Mouse (Mus musculus): ENCODE results near the gene Ear10.
"Not testable (repeated sequence)": the region's sequence is repeated elsewhere in the genome, so short reads cannot be mapped to it uniquely, and the experiment has no call there.

Gene Ear10
- long read RNA-seq, experiment 1 = 0 reads
- long read RNA-seq, experiment 2 = 0 reads

GRCm38 (mm10) chr14:43923459-43923858, at the start of gene Ear10:
Gene Ear10, minus strand, starts transcription at chr14:43923559.
- intact Hi-C loops (cut with DNase I) = loop anchor here (10.0 kb wide), 1 partner anchor 61 kb away; no protein-coding TSS in a partner anchor

- intact Hi-C loops (cut with DNase I) = not testable (repeated sequence)
Measured at GRCm38 (mm10) chr14:43956769-43957168, 33.4 kb upstream of the Ear10 start, which contains the start of gene Ang5. Gene Ang5, plus strand, starts transcription at chr14:43957069.

- intact Hi-C loops (cut with DNase I) = not testable (repeated sequence)
Measured at GRCm38 (mm10) chr14:43955074-43955473, 31.7 kb upstream of the Ear10 start.

GRCm38 (mm10) chr14:43953382-43953781, 30.0 kb upstream of the Ear10 start:
- intact Hi-C loops (cut with DNase I) = not testable (repeated sequence)

- intact Hi-C loops (cut with DNase I) = not testable (repeated sequence)
Measured at GRCm38 (mm10) chr14:43933399-43933798, 10.0 kb upstream of the Ear10 start.

GRCm38 (mm10) chr14:43932991-43933390, 9.6 kb upstream of the Ear10 start:
- intact Hi-C loops (cut with DNase I) = not testable (repeated sequence)

GRCm38 (mm10) chr14:43925404-43925950, 2.1 kb upstream of the Ear10 start:
- intact Hi-C loops (cut with DNase I) = loop anchor here (10.0 kb wide), 1 partner anchor 59 kb away; no protein-coding TSS in a partner anchor

GRCm38 (mm10) chr14:43924688-43925403, 1.5 kb upstream of the Ear10 start, which contains the start of gene Gm8113:
Gene Gm8113, plus strand, starts transcription at chr14:43925390.
- intact Hi-C loops (cut with DNase I) = loop anchor here (10.0 kb wide), 1 partner anchor 60 kb away; no protein-coding TSS in a partner anchor

- intact Hi-C loops (cut with DNase I) = not testable (repeated sequence)
Measured at GRCm38 (mm10) chr14:43918214-43918613, 5.1 kb downstream of the Ear10 start.

- intact Hi-C loops (cut with DNase I) = not testable (repeated sequence)
Measured at GRCm38 (mm10) chr14:43898577-43898976, 24.8 kb downstream of the Ear10 start.

- intact Hi-C loops (cut with DNase I) = not testable (repeated sequence)
Measured at GRCm38 (mm10) chr14:43895357-43895756, 28.0 kb downstream of the Ear10 start.

- intact Hi-C loops (cut with DNase I) = not testable (repeated sequence)
Measured at GRCm38 (mm10) chr14:43891288-43891687, 32.1 kb downstream of the Ear10 start.

GRCm38 (mm10) chr14:43886235-43886634, 37.1 kb downstream of the Ear10 start:
- intact Hi-C loops (cut with DNase I) = not testable (repeated sequence)

- intact Hi-C loops (cut with DNase I) = not testable (repeated sequence)
Measured at GRCm38 (mm10) chr14:43879966-43880545, 43.3 kb downstream of the Ear10 start.

- intact Hi-C loops (cut with DNase I) = not testable (repeated sequence)
Measured at GRCm38 (mm10) chr14:43877789-43878188, 45.6 kb downstream of the Ear10 start.

- intact Hi-C loops (cut with DNase I) = not testable (repeated sequence)
Measured at GRCm38 (mm10) chr14:43875417-43875816, 47.9 kb downstream of the Ear10 start, which contains the start of gene Ear1. Gene Ear1, minus strand, starts transcription at chr14:43875517.

- intact Hi-C loops (cut with DNase I) = not testable (repeated sequence)
Measured at GRCm38 (mm10) chr14:43874862-43875261, 48.5 kb downstream of the Ear10 start.

Measured in adrenal gland (tissue).